Mouse (Mus musculus): ENCODE measurements around the gene Dirc2. TPM values are rescaled to one million over a fixed set of nuclear protein-coding genes. Genes with fewer than 3 reads are reported as not detected.
A peak's percentile ranks its signal among the peaks of the same experiment; 100 is the strongest.

Gene Dirc2
- polyA plus RNA-seq, 1 experiment, result 35.1 TPM

- Histone ChIP-seq H3K27ac (ENCODE audit: insufficient read depth, low read depth, low read length) (no peak overlapping the region), H3K4me3 (ENCODE audit: insufficient read depth, low read depth, low read length) (no peak overlapping the region), H3K4me1 (ENCODE audit: control insufficient read depth, insufficient read depth, low read length) (no peaks in the 10 kb centered on the region), H3K27me3 (replicated peaks; ENCODE audit: control insufficient read depth, insufficient read depth, low read length) (no peaks in the 10 kb centered on the region), H3K36me3 (ENCODE audit: control insufficient read depth, insufficient read depth, low read length) (no peaks in the 10 kb centered on the region)
- TF ChIP-seq CTCF (conservative IDR thresholded peaks at IDR 0.05; ENCODE audit: insufficient read depth, insufficient read length, low read depth, low read length), result no peak
- 97% methylated on average over 9 of the region's 9 CpGs for WGBS
- no peak for DNase-seq
Observed at GRCm38 (mm10) chr16:35663831-35664414, 105.2 kb downstream of the Dirc2 start.

GRCm38 (mm10) chr16:35660222-35660621 is 108.9 kb downstream of the Dirc2 start:
- TF ChIP-seq CTCF (conservative IDR thresholded peaks at IDR 0.05; ENCODE audit: insufficient read depth, insufficient read length, low read depth, low read length) (no peak), POLR2A (IDR thresholded peaks at IDR 0.05; ENCODE audit: low read depth, low read length) (no peak)
- 21% methylated on average over 36 of the region's 36 CpGs for WGBS
- peak overlapping the region; percentile 25; the same call in 1 of the 2 replicates for H3K4me3 ChIP-seq (ENCODE audit: insufficient read depth, low read depth, low read length)
- H3K27ac ChIP-seq (ENCODE audit: insufficient read depth, low read depth, low read length), result no peak overlapping the region
- H3K36me3 ChIP-seq (ENCODE audit: control insufficient read depth, insufficient read depth, low read length), result no peaks in the 10 kb centered on the region
- H3K4me1 ChIP-seq (ENCODE audit: control insufficient read depth, insufficient read depth, low read length), result no peaks in the 10 kb centered on the region
- no peaks in the 10 kb centered on the region for H3K27me3 ChIP-seq (replicated peaks; ENCODE audit: control insufficient read depth, insufficient read depth, low read length)
- DNase-seq, result peak; percentile 2

- Histone ChIP-seq H3K4me1 (ENCODE audit: control insufficient read depth, insufficient read depth, low read length) (no peaks in the 10 kb centered on the region), H3K4me3 (ENCODE audit: insufficient read depth, low read depth, low read length) (no peak overlapping the region), H3K36me3 (ENCODE audit: control insufficient read depth, insufficient read depth, low read length) (no peaks in the 10 kb centered on the region), H3K27me3 (replicated peaks; ENCODE audit: control insufficient read depth, insufficient read depth, low read length) (no peaks in the 10 kb centered on the region), H3K27ac (ENCODE audit: insufficient read depth, low read depth, low read length) (no peak overlapping the region)
- no peak for DNase-seq
- WGBS, result 91% methylated on average over 5 of the region's 5 CpGs
- TF ChIP-seq POLR2A (IDR thresholded peaks at IDR 0.05; ENCODE audit: low read depth, low read length) (no peak), CTCF (conservative IDR thresholded peaks at IDR 0.05; ENCODE audit: insufficient read depth, insufficient read length, low read depth, low read length) (no peak)
Observed at GRCm38 (mm10) chr16:35653951-35654350, 115.2 kb downstream of the Dirc2 start.

- WGBS, result 90% methylated on average over 3 of the region's 3 CpGs
- TF ChIP-seq CTCF (conservative IDR thresholded peaks at IDR 0.05; ENCODE audit: insufficient read depth, insufficient read length, low read depth, low read length), result no peak
- TF ChIP-seq POLR2A (IDR thresholded peaks at IDR 0.05; ENCODE audit: low read depth, low read length), result no peak
- H3K4me3 ChIP-seq (ENCODE audit: insufficient read depth, low read depth, low read length), result no peak overlapping the region
- DNase-seq, result no peak
- no peaks in the 10 kb centered on the region for H3K4me1 ChIP-seq (ENCODE audit: control insufficient read depth, insufficient read depth, low read length)
- H3K27ac ChIP-seq (ENCODE audit: insufficient read depth, low read depth, low read length), result no peak overlapping the region
- H3K36me3 ChIP-seq (ENCODE audit: control insufficient read depth, insufficient read depth, low read length), result no peaks in the 10 kb centered on the region
- no peaks in the 10 kb centered on the region for H3K27me3 ChIP-seq (replicated peaks; ENCODE audit: control insufficient read depth, insufficient read depth, low read length)
Observed at GRCm38 (mm10) chr16:35652706-35653105, 116.5 kb downstream of the Dirc2 start.

GRCm38 (mm10) chr16:35652206-35652605 is 117.0 kb downstream of the Dirc2 start:
- TF ChIP-seq POLR2A (IDR thresholded peaks at IDR 0.05; ENCODE audit: low read depth, low read length) (no peak), CTCF (conservative IDR thresholded peaks at IDR 0.05; ENCODE audit: insufficient read depth, insufficient read length, low read depth, low read length) (no peak)
- Histone ChIP-seq H3K4me3 (ENCODE audit: insufficient read depth, low read depth, low read length) (no peak overlapping the region), H3K36me3 (ENCODE audit: control insufficient read depth, insufficient read depth, low read length) (no peaks in the 10 kb centered on the region), H3K27ac (ENCODE audit: insufficient read depth, low read depth, low read length) (no peak overlapping the region), H3K4me1 (ENCODE audit: control insufficient read depth, insufficient read depth, low read length) (no peaks in the 10 kb centered on the region), H3K27me3 (replicated peaks; ENCODE audit: control insufficient read depth, insufficient read depth, low read length) (no peaks in the 10 kb centered on the region)
- WGBS, result 62% methylated on average over 6 of the region's 6 CpGs
- DNase-seq, result no peak

GRCm38 (mm10) chr16:35648862-35649261 is 120.3 kb downstream of the Dirc2 start:
- TF ChIP-seq CTCF (conservative IDR thresholded peaks at IDR 0.05; ENCODE audit: insufficient read depth, insufficient read length, low read depth, low read length), result no peak
- TF ChIP-seq POLR2A (IDR thresholded peaks at IDR 0.05; ENCODE audit: low read depth, low read length), result no peak
- no peaks in the 10 kb centered on the region for H3K27me3 ChIP-seq (replicated peaks; ENCODE audit: control insufficient read depth, insufficient read depth, low read length)
- H3K4me1 ChIP-seq (ENCODE audit: control insufficient read depth, insufficient read depth, low read length), result no peaks in the 10 kb centered on the region
- no peak overlapping the region for H3K4me3 ChIP-seq (ENCODE audit: insufficient read depth, low read depth, low read length)
- H3K27ac ChIP-seq (ENCODE audit: insufficient read depth, low read depth, low read length), result no peak overlapping the region
- no peak for DNase-seq
- WGBS, result 81% methylated on average over 4 of the region's 4 CpGs
- no peaks in the 10 kb centered on the region for H3K36me3 ChIP-seq (ENCODE audit: control insufficient read depth, insufficient read depth, low read length)

Other genes starting within 250 kb of the Dirc2 start
- 1.4 and 1.9 TPM in 2 replicates for gene Sema5b, start 228.2 kb downstream of the Dirc2 start, polyA plus RNA-seq (2012; rRNA removed)
- gene Hspbap1, start 1.0 kb upstream of the Dirc2 start, polyA plus RNA-seq (2012; rRNA removed), result 6.2 and 7.0 TPM in 2 replicates
- 3.8 and 5.3 TPM in 2 replicates for gene Parp14, start 102.2 kb upstream of the Dirc2 start, polyA plus RNA-seq (2012; rRNA removed)
- gene Parp9, start 169.1 kb upstream of the Dirc2 start, polyA plus RNA-seq (2012; rRNA removed), result 6.0 and 8.0 TPM in 2 replicates
- gene Dtx3l, start 169.8 kb upstream of the Dirc2 start, polyA plus RNA-seq (2012; rRNA removed), result 4.2 and 5.4 TPM in 2 replicates
- 6.2 and 7.3 TPM in 2 replicates for gene Kpna1, start 209.4 kb upstream of the Dirc2 start, polyA plus RNA-seq (2012; rRNA removed)